Mouse (Mus musculus) myocyte (in vitro differentiated cells): ENCODE data around the gene Stac2.

ENCODE experiments used
- POLR2A ChIP-seq: IDR thresholded peaks from one replicate; pipeline ENCODE4 v1.6.1; 2011; ENCODE audit warnings: low read depth, mild to moderate bottlenecking, control low read depth, moderate library complexity; ENCODE audit not compliant: insufficient read length
- POLR2AphosphoS2 ChIP-seq: IDR thresholded peaks from one replicate; pipeline ENCODE4 v1.6.1; 2011; ENCODE audit warnings: low read depth, control low read depth; ENCODE audit not compliant: insufficient read length
- USF1 ChIP-seq: IDR thresholded peaks from one replicate; pipeline ENCODE4 v1.6.1; 2011; ENCODE audit warnings: low read depth, mild to moderate bottlenecking, control low read depth, moderate library complexity

GRCm38 (mm10) chr11:98016177-98016576 is 37.1 kb downstream of the Stac2 start:
- no peak for TF ChIP-seq POLR2A
- no peak for TF ChIP-seq POLR2AphosphoS2
- TF ChIP-seq USF1 = no peak
